Mouse (Mus musculus): ENCODE measurements around the gene Pfdn5.
"Not testable (repeated sequence)": the region's sequence is repeated elsewhere in the genome, so short reads cannot be mapped to it uniquely, and the experiment has no call there.

Pfdn5 gene

GRCm38 (mm10) chr15:102331610-102332015 lies 5.7 kb downstream of the Pfdn5 start, which contains the start of gene Myg1:
Gene Myg1 (plus strand): TSS chr15:102331709.
- peak; percentile 86 to 95 for DNase-seq (ENCODE audit: inconsistent age in 2 of 2, low spot score in 1 of 2)

DNA sequence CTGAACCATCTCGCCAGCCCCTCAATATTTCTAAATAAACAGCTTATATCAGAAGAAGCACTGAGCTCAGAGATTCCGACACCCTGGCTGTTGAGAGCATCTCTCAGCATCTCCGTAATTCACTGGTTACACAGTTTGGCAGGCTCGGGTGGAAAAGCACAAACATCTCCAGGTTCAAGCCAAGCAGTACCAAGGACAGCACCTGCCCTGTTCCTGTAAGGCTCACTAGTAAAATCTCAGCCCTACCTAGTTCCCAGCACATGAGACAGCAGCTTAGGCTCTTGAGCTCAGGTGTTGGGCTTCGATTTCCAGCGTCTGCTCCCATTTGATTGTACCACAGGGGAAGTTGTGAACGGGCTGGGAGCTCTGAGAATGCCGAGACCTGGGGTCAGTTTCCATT lies 9.3 kb downstream of the Pfdn5 start:
- DNase-seq (ENCODE audit: inconsistent age in 2 of 2, low spot score in 1 of 2) = no peak

DNA sequence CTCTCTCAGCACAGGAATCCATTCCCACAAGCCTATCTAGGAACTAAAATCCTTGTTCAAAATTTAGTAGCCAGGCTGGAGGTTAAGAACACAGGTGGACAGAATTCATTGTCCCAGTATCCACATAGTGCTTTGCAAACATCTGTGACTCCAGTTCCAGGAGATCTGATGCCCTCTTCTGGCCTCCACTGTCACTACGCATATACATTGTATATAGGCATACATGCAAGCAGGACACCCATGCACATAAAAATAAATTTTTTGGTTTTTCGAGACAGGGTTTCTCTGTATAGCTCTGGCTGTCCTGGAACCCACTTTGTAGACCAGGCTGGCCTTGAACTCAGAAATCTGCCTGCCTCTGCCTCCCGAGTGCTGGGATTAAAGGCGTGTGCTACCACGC lies 10.0 kb downstream of the Pfdn5 start:
- not testable (repeated sequence) for DNase-seq (ENCODE audit: inconsistent age in 2 of 2, low spot score in 1 of 2)

DNA sequence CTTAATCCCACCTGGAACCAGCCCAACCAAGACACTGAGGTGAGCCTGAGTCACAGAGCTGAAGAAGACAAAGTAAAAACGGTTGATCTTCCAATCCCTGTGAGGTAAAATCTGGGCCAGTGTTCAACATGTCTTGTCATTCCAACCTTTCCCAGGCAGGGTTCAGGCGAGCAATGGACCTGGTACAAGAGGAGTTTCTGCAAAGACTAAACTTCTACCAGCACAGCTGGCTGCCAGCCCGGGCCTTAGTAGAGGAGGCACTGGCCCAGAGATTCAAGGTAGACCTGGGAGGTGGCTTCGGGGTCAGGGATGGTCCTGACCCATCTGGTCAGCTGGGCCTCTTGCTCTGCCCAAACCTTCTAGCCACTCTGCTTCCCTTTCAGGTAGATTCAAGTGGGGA lies 11.0 kb downstream of the Pfdn5 start:
- DNase-seq (ENCODE audit: inconsistent age in 2 of 2, low spot score in 1 of 2) = no peak

DNA sequence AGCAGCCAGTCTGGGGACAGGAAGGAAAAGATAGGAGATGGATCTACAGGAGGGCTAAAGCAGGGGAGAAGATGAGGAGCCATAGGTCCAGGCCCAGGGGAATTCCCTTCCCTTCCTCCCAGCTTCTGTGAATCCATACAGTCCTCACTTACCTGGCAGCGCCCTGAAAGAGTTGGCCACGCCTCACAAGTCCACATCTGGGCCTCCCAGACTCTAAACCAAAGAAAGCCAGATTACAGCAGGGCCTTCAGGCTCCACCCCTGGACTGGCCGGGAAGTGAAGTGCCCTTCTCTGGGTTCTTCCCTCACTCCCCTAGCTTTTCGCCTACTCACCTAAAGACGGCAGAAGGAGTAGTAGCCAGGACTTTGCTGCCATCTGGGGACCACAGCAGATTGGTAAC lies 13.7 kb downstream of the Pfdn5 start:
- no peak for DNase-seq (ENCODE audit: inconsistent age in 2 of 2, low spot score in 1 of 2)

DNA sequence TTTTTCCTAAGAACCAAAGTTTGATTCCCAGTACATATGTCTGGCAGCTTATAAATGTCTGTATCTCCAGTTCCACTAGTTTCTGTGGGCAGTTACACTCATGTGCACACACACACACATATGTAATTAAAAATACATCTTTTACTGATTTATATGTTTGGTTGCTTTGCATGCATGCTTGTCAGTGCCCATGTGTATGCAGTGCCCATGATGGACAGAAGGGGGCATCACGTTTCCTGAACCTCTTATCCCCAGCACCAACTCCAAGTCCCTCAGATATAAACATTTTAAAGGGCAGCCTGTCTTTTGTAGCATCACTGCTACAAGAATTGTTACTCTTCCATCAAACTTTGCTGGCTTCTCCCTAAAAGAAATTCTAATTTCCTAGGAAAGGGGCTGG lies 15.7 kb downstream of the Pfdn5 start:
- DNase-seq (ENCODE audit: inconsistent age in 2 of 2, low spot score in 1 of 2) = peak; percentile 43 to 80

- DNase-seq (ENCODE audit: inconsistent age in 2 of 2, low spot score in 1 of 2) = no peak
These were observed 18.6 kb downstream of the Pfdn5 start for GRCm38 (mm10) chr15:102344490-102344889.

GRCm38 (mm10) chr15:102346444-102346843 lies 20.5 kb downstream of the Pfdn5 start:
- peak in 1 of 2 experiments; percentile 54 for DNase-seq (ENCODE audit: inconsistent age in 2 of 2, low spot score in 1 of 2)

GRCm38 (mm10) chr15:102350138-102350941 lies 24.4 kb downstream of the Pfdn5 start, which contains the start of gene Aaas:
Gene Aaas (minus strand): TSS chr15:102350771.
- peak; percentile 95 to 99 for DNase-seq (ENCODE audit: inconsistent age in 2 of 2, low spot score in 1 of 2)

DNA sequence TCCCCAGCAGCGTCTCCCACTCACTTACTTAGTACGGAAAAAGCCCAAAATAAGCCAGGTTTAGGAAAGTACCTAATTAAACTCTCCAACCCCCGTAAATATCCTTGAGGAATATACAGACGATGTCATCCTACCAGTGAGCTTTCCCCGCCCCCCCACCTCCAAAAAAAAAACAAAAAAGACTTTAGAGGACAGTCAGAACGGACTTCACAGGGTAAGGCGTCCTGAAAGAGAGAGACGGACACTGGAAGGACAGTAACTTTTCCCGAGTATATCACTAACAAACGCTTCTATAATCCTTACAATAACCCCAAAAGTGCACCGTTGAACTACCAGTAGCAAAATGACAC lies 25.0 kb downstream of the Pfdn5 start:
- no peak for DNase-seq (ENCODE audit: inconsistent age in 2 of 2, low spot score in 1 of 2)

DNA sequence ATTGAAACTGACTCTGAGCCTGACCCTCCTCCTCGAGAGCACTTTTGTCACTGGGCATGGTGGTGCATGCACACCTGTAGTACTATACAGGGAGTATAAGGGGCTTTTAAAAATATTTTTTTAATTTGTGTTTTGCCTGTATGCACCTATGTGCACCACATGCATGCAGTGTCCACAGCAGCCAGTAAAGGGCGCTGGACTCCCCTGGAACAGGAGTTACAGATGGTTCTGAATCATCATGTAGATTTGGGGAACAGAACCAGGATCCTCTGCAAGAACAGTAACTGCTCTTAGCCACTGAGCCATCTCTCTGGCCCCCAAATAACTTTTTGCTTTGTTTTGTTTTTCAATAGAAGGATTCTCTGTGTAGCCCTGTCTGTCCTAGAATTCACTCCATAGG lies 26.3 kb downstream of the Pfdn5 start:
- no peak for DNase-seq (ENCODE audit: inconsistent age in 2 of 2, low spot score in 1 of 2)

GRCm38 (mm10) chr15:102353986-102354385 lies 28.1 kb downstream of the Pfdn5 start:
- DNase-seq (ENCODE audit: inconsistent age in 2 of 2, low spot score in 1 of 2) = no peak

DNA sequence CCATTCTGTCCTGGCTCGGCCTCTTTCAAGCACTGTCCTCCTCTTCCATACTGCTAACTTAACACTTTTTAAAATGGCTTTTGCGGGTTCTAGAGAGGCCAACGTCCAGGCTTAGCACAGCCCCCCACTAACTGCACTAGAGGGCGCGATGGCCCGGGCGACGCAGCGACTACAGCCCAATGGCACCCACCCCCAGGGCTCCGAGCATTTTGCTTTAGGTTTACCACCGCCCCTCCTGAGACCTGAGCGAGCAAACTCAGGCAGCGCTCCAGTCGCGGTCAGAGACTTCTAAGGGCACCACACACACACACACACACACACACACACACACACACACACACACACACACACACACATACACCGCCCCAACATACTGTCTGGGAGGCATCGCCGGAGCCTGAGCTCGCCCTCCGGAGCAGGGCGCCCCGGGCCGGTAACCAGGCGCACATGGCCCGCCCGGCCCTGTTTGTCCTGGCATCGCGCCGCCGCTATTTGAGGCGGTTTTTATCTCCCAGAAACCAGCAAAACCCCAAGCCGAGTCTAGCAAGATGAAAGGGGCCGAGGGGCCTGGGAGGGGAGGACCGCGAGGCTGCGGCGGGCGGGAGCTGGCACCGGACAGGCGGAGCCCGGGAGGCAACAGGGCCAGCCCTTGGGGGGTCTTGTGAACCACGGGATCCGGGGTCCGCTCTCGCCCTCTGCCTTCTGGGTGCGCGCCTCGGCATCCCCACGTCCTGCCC lies 29.4 kb downstream of the Pfdn5 start:
- peak; percentile 40 to 62 for DNase-seq (ENCODE audit: inconsistent age in 2 of 2, low spot score in 1 of 2)

- no peak for DNase-seq (ENCODE audit: inconsistent age in 2 of 2, low spot score in 1 of 2)
These were observed 30.0 kb downstream of the Pfdn5 start for GRCm38 (mm10) chr15:102355871-102356441.

GRCm38 (mm10) chr15:102356501-102357325 lies 30.8 kb downstream of the Pfdn5 start:
- no peak for DNase-seq (ENCODE audit: inconsistent age in 2 of 2, low spot score in 1 of 2)

DNA sequence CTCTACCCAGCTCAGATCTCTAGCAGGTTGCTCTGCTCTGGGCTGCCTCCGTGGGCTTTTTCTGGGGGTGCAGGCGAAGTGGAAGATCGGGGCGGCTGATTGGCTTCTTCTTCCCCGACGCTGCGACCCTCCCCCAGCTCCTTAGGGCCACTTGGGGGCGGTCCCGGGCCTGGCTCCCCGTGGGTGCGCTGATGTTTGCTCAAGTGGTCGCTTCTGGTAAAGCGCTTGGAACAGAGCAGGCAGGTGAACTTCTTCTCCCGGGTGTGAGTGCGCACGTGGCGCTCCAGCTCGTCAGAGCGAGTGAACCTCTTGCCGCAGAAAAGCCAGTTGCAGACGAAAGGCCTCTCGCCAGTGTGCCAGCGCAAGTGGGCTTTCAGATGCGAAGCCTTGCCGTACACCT lies 32.2 kb downstream of the Pfdn5 start:
- DNase-seq (ENCODE audit: inconsistent age in 2 of 2, low spot score in 1 of 2) = no peak

- DNase-seq (ENCODE audit: inconsistent age in 2 of 2, low spot score in 1 of 2) = no peak
These were observed 32.9 kb downstream of the Pfdn5 start for GRCm38 (mm10) chr15:102358834-102359233.

DNA sequence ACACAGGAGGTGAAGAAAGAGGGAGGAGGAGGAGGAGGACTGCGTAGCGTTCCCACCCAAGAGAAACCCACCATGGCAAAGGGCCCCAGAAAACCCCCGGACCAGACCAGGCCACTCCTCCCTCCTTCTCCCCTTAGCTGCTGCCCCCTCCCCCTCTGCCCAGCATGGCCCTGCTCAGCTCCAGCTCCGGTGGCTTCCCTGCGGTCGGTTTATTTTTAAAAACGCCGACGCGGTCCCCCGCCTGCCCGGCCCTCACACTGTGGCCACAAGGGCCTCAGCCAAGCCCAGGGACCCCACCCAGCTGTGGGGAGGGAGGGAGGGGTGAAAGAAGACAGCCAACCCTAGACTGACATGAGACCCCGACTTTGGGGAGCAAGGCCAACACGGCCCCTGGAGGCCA lies 36.7 kb downstream of the Pfdn5 start:
- DNase-seq (ENCODE audit: inconsistent age in 2 of 2, low spot score in 1 of 2) = no peak

DNA sequence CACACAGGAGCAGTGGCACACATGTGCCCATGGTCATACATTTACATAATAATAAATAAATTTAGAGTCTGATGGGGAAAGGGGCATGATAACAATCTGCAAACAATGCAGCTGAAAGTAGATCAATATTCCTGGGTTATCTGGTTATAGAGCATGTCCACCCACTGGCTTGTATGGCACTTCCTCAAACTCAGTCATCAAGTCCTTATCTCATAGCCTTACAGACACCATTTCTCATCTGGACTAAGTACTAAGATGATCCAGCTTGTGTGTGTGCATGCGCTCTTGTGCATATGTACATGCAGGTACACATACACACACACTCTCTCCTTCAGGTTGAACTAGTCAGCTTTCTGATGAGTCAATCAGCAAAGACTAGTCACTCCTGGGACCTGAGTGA lies 38.8 kb downstream of the Pfdn5 start:
- DNase-seq (ENCODE audit: inconsistent age in 2 of 2, low spot score in 1 of 2) = no peak

GRCm38 (mm10) chr15:102366238-102366637 lies 40.3 kb downstream of the Pfdn5 start:
- no peak for DNase-seq (ENCODE audit: inconsistent age in 2 of 2, low spot score in 1 of 2)

GRCm38 (mm10) chr15:102366733-102367344 lies 40.9 kb downstream of the Pfdn5 start, which contains the start of gene Sp7:
Gene Sp7 (minus strand): TSS chr15:102367182.
- no peak for DNase-seq (ENCODE audit: inconsistent age in 2 of 2, low spot score in 1 of 2)

Measured in adrenal gland, adult (tissue).